Mouse (Mus musculus) midbrain, embryonic 16.5 days (tissue): ENCODE measurements around the gene Pald1. TPM values are rescaled to one million over a fixed set of nuclear protein-coding genes. Genes with fewer than 3 reads are reported as not detected.
A peak's percentile ranks its signal among the peaks of the same experiment; 100 is the strongest.

Experiments
- ATAC-seq: fragments of 200-750 bp; cut with Nextera tagmentation; 2 replicates; pipeline ENCODE4 v1.8.0; 2017; ENCODE audit warnings: moderate TSS enrichment
- H3K27ac ChIP-seq: fragments of 300-500 bp; sonication (generic); 2 replicates; pipeline ENCODE4 v1.5.1; 2014; ENCODE audit warnings: mild to moderate bottlenecking, low read length, mixed read lengths
- H3K27me3 ChIP-seq: fragments of 300-500 bp; sonication (generic); 2 replicates; pipeline ENCODE4 v1.6.1; 2014; ENCODE audit warnings: low read depth, low read length, mixed read lengths; ENCODE audit not compliant: control insufficient read depth, insufficient read depth
- H3K36me3 ChIP-seq: fragments of 300-500 bp; sonication (generic); 2 replicates; pipeline ENCODE4 v1.6.1; 2014; ENCODE audit warnings: mild to moderate bottlenecking, low read length, moderate library complexity, mixed read lengths; ENCODE audit not compliant: control insufficient read depth, insufficient read depth
- H3K4me1 ChIP-seq: fragments of 300-500 bp; sonication (generic); 2 replicates; pipeline ENCODE4 v1.6.1; 2014; ENCODE audit warnings: mild to moderate bottlenecking, low read length, mixed read lengths; ENCODE audit not compliant: control insufficient read depth, insufficient read depth
- H3K4me2 ChIP-seq: fragments of 300-500 bp; sonication (generic); 2 replicates; pipeline ENCODE4 v1.6.1; 2014; ENCODE audit warnings: mild to moderate bottlenecking, low read length, mixed read lengths
- H3K4me3 ChIP-seq: fragments of 300-500 bp; sonication (generic); 2 replicates; pipeline ENCODE4 v1.5.1; 2014; ENCODE audit warnings: low read depth, mild to moderate bottlenecking, low read length, moderate library complexity, mixed read lengths
- H3K9ac ChIP-seq: fragments of 300-500 bp; sonication (generic); 2 replicates; pipeline ENCODE4 v1.6.1; 2014; ENCODE audit warnings: low read depth, low read length, mixed read lengths
- H3K9me3 ChIP-seq: fragments of 300-500 bp; sonication (generic); replicated peaks from 2 replicates; pipeline ENCODE4 v1.6.1; 2014; ENCODE audit warnings: mild to moderate bottlenecking, low read length, mixed read lengths; ENCODE audit not compliant: control insufficient read depth, poor library complexity, severe bottlenecking
- WGBS: fragments of 180-500 bp; shearing (Covaris S2); extraction: QIAGEN DNeasy Blood & Tissue Kit; methylation state at CpG from one replicate; pipeline ENCODE4 v1.1.7; 2014; 5-methylcytosine and 5-hydroxymethylcytosine counted together
- polyA plus RNA-seq: library from polyadenylated mRNA; unstranded; fragments of >200 nt; fragmentation: Nextera tagmentation; extraction: Ambion mirVana; gene quantifications from 2 replicates; pipeline ENCODE4 v1.2.1, GENCODE M21; 2015

Pald1 gene
- polyA plus RNA-seq, 1 experiment from 2014 or later: 20.6 TPM

- peak overlapping the region; percentile 56 for H3K4me3 ChIP-seq
- ATAC-seq: 0 out of 2 replicates have a peak, but pooled peaks have one; percentile 6
- H3K4me1 ChIP-seq: peaks cover 6% of the 10 kb centered on the region; the same call in 1 of the 2 replicates
- H3K27me3 ChIP-seq: peaks cover 17% of the 10 kb centered on the region
- H3K27ac ChIP-seq: no peak overlapping the region
- WGBS: 39% methylated on average over 5 of the region's 5 CpGs
- no peaks in the 10 kb centered on the region for H3K9me3 ChIP-seq
- peak overlapping the region; percentile 97 for H3K4me2 ChIP-seq
- H3K36me3 ChIP-seq: no peaks in the 10 kb centered on the region
- H3K9ac ChIP-seq: peak overlapping the region; percentile 67
Measured at GRCm38 (mm10) chr10:61272631-61273030, 110.7 kb downstream of the Pald1 start.

- ATAC-seq: no peak
- H3K9ac ChIP-seq: no peak overlapping the region
- H3K9me3 ChIP-seq: no peaks in the 10 kb centered on the region
- WGBS: 55% methylated on average over 8 of the region's 8 CpGs
- no peak overlapping the region for H3K27ac ChIP-seq
- peaks cover 6% of the 10 kb centered on the region; the same call in 1 of the 2 replicates for H3K4me1 ChIP-seq
- peaks cover 17% of the 10 kb centered on the region for H3K27me3 ChIP-seq
- H3K36me3 ChIP-seq: no peaks in the 10 kb centered on the region
- H3K4me2 ChIP-seq: no peak overlapping the region
- no peak overlapping the region for H3K4me3 ChIP-seq
Measured at GRCm38 (mm10) chr10:61272089-61272626, 111.2 kb downstream of the Pald1 start.

Other genes starting within 250 kb of the Pald1 start
- 42.8 and 45.7 TPM in 2 replicates for gene Sgpl1, start 235.8 kb downstream of the Pald1 start, polyA plus RNA-seq
- gene Tbata, start 211.6 kb downstream of the Pald1 start, polyA plus RNA-seq: 0.16 TPM in 1 of 2 replicates, not detected in the other
- 0.24 and 0.29 TPM in 2 replicates for gene Adamts14, start 110.1 kb downstream of the Pald1 start, polyA plus RNA-seq
- not detected in 2 replicates for gene Prf1, start 85.7 kb downstream of the Pald1 start, polyA plus RNA-seq
- gene Nodal, start 34.4 kb upstream of the Pald1 start, polyA plus RNA-seq: 0.30 and 0.48 TPM in 2 replicates
- gene Eif4ebp2, start 69.1 kb upstream of the Pald1 start, polyA plus RNA-seq: 36.9 and 49.2 TPM in 2 replicates
- 14.6 and 15.7 TPM in 2 replicates for gene Lrrc20, start 92.3 kb upstream of the Pald1 start, polyA plus RNA-seq
- 2.3 and 2.8 TPM in 2 replicates for gene Npffr1, start 212.0 kb upstream of the Pald1 start, polyA plus RNA-seq